Mouse (Mus musculus): ENCODE results near the gene Gm17651. TPM values are rescaled to one million over a fixed set of nuclear protein-coding genes. Genes with fewer than 3 reads are reported as not detected.

The Gm17651 gene
- not detected in 2 replicates for polyA plus RNA-seq (2014; fragmentation: Nextera tagmentation; extraction: Ambion mirVana)

- no peaks in the 10 kb centered on the region for H3K36me3 ChIP-seq (ENCODE audit: control insufficient read depth, insufficient read depth, low read length)
- ATAC-seq (replicated peaks; ENCODE audit: low FRiP score) (no peak), DNase-seq (ENCODE audit: low spot score) (no peak)
- H3K4me3 ChIP-seq (ENCODE audit: low read depth, low read length): no peak within 1 kb of the TSS
- no peaks in the 10 kb centered on the region for H3K4me1 ChIP-seq (replicated peaks; ENCODE audit: control insufficient read depth, insufficient read depth, low read length)
- WGBS: 89% methylated on average over 7 of the region's 7 CpGs
- no peak within 1 kb of the TSS for H3K9ac ChIP-seq (ENCODE audit: low read length)
- H3K27me3 ChIP-seq (ENCODE audit: control insufficient read depth, insufficient read depth, low read length): no peaks in the 10 kb centered on the region
- H3K27ac ChIP-seq (ENCODE audit: low read depth, low read length): no peak within 1 kb of the TSS
- H3K4me2 ChIP-seq (ENCODE audit: low read depth, low read length, severe bottlenecking): no peak within 1 kb of the TSS
- H3K9me3 ChIP-seq (ENCODE audit: control insufficient read depth, low read length): no peaks in the 10 kb centered on the region
Observed at GRCm38 (mm10) chr3:97674644-97675110, at the start of gene Gm17651. Gene Gm17651, minus strand, starts transcription at chr3:97674694.

- 86% methylated on average over 9 of the region's 9 CpGs for WGBS
- no peaks in the 10 kb centered on the region for H3K4me1 ChIP-seq (replicated peaks; ENCODE audit: control insufficient read depth, insufficient read depth, low read length)
Observed at GRCm38 (mm10) chr3:97719116-97719515, 44.6 kb upstream of the Gm17651 start.

GRCm38 (mm10) chr3:97715922-97716321 lies 41.4 kb upstream of the Gm17651 start:
- ATAC-seq (replicated peaks; ENCODE audit: low FRiP score): no peak
- Histone ChIP-seq H3K36me3 (ENCODE audit: control insufficient read depth, insufficient read depth, low read length) (no peaks in the 10 kb centered on the region), H3K4me3 (ENCODE audit: low read depth, low read length) (no peak overlapping the region), H3K9ac (ENCODE audit: low read length) (no peak overlapping the region), H3K9me3 (ENCODE audit: control insufficient read depth, low read length) (no peaks in the 10 kb centered on the region), H3K27ac (ENCODE audit: low read depth, low read length) (no peak overlapping the region), H3K4me2 (ENCODE audit: low read depth, low read length, severe bottlenecking) (no peak overlapping the region), H3K4me1 (replicated peaks; ENCODE audit: control insufficient read depth, insufficient read depth, low read length) (no peaks in the 10 kb centered on the region), H3K27me3 (ENCODE audit: control insufficient read depth, insufficient read depth, low read length) (no peaks in the 10 kb centered on the region)
- 87% methylated on average over 1 of the region's 1 CpGs for WGBS
- DNase-seq (ENCODE audit: low spot score): no peak

More at GRCm38 (mm10) chr3:97719116-97719515, 44.6 kb upstream of the Gm17651 start:
- no peaks in the 10 kb centered on the region for H3K27me3 ChIP-seq (ENCODE audit: control insufficient read depth, insufficient read depth, low read length)
- no peak for DNase-seq (ENCODE audit: low spot score)
- H3K27ac ChIP-seq (ENCODE audit: low read depth, low read length): no peak overlapping the region
- no peak overlapping the region for H3K4me3 ChIP-seq (ENCODE audit: low read depth, low read length)
- no peak overlapping the region for H3K9ac ChIP-seq (ENCODE audit: low read length)
- H3K4me2 ChIP-seq (ENCODE audit: low read depth, low read length, severe bottlenecking): no peak overlapping the region
- no peak for ATAC-seq (replicated peaks; ENCODE audit: low FRiP score)
- H3K9me3 ChIP-seq (ENCODE audit: control insufficient read depth, low read length): no peaks in the 10 kb centered on the region; the same call in 1 of the 2 replicates
- no peaks in the 10 kb centered on the region for H3K36me3 ChIP-seq (ENCODE audit: control insufficient read depth, insufficient read depth, low read length)

GRCm38 (mm10) chr3:97710881-97711280 lies 36.4 kb upstream of the Gm17651 start:
- H3K9ac ChIP-seq (ENCODE audit: low read length): no peak overlapping the region
- no peaks in the 10 kb centered on the region for H3K4me1 ChIP-seq (replicated peaks; ENCODE audit: control insufficient read depth, insufficient read depth, low read length)
- DNase-seq (ENCODE audit: low spot score) (no peak), ATAC-seq (replicated peaks; ENCODE audit: low FRiP score) (no peak)
- no peaks in the 10 kb centered on the region for H3K27me3 ChIP-seq (ENCODE audit: control insufficient read depth, insufficient read depth, low read length)
- H3K27ac ChIP-seq (ENCODE audit: low read depth, low read length): no peak overlapping the region
- H3K9me3 ChIP-seq (ENCODE audit: control insufficient read depth, low read length): no peaks in the 10 kb centered on the region
- no peaks in the 10 kb centered on the region for H3K36me3 ChIP-seq (ENCODE audit: control insufficient read depth, insufficient read depth, low read length)
- 76% methylated on average over 5 of the region's 5 CpGs for WGBS
- H3K4me2 ChIP-seq (ENCODE audit: low read depth, low read length, severe bottlenecking): no peak overlapping the region
- H3K4me3 ChIP-seq (ENCODE audit: low read depth, low read length): no peak overlapping the region

GRCm38 (mm10) chr3:97710134-97710533 lies 35.6 kb upstream of the Gm17651 start:
- Histone ChIP-seq H3K4me3 (ENCODE audit: low read depth, low read length) (no peak overlapping the region), H3K4me2 (ENCODE audit: low read depth, low read length, severe bottlenecking) (no peak overlapping the region), H3K36me3 (ENCODE audit: control insufficient read depth, insufficient read depth, low read length) (no peaks in the 10 kb centered on the region), H3K4me1 (replicated peaks; ENCODE audit: control insufficient read depth, insufficient read depth, low read length) (no peaks in the 10 kb centered on the region), H3K27me3 (ENCODE audit: control insufficient read depth, insufficient read depth, low read length) (no peaks in the 10 kb centered on the region), H3K27ac (ENCODE audit: low read depth, low read length) (no peak overlapping the region), H3K9me3 (ENCODE audit: control insufficient read depth, low read length) (no peaks in the 10 kb centered on the region), H3K9ac (ENCODE audit: low read length) (no peak overlapping the region)
- WGBS: 86% methylated on average over 11 of the region's 11 CpGs
- ATAC-seq (replicated peaks; ENCODE audit: low FRiP score) (no peak), DNase-seq (ENCODE audit: low spot score) (no peak)

GRCm38 (mm10) chr3:97706561-97706960 lies 32.1 kb upstream of the Gm17651 start:
- Histone ChIP-seq H3K4me1 (replicated peaks; ENCODE audit: control insufficient read depth, insufficient read depth, low read length) (no peaks in the 10 kb centered on the region), H3K27ac (ENCODE audit: low read depth, low read length) (no peak overlapping the region), H3K36me3 (ENCODE audit: control insufficient read depth, insufficient read depth, low read length) (no peaks in the 10 kb centered on the region), H3K9me3 (ENCODE audit: control insufficient read depth, low read length) (no peaks in the 10 kb centered on the region), H3K9ac (ENCODE audit: low read length) (no peak overlapping the region), H3K4me2 (ENCODE audit: low read depth, low read length, severe bottlenecking) (no peak overlapping the region), H3K27me3 (ENCODE audit: control insufficient read depth, insufficient read depth, low read length) (no peaks in the 10 kb centered on the region), H3K4me3 (ENCODE audit: low read depth, low read length) (no peak overlapping the region)
- DNase-seq (ENCODE audit: low spot score) (no peak), ATAC-seq (replicated peaks; ENCODE audit: low FRiP score) (no peak)
- WGBS: 87% methylated on average over 4 of the region's 4 CpGs

- WGBS: 80% methylated on average over 3 of the region's 3 CpGs
- no peak overlapping the region for H3K9ac ChIP-seq (ENCODE audit: low read length)
- H3K27ac ChIP-seq (ENCODE audit: low read depth, low read length): no peak overlapping the region
- H3K4me3 ChIP-seq (ENCODE audit: low read depth, low read length): no peak overlapping the region
- no peak overlapping the region for H3K4me2 ChIP-seq (ENCODE audit: low read depth, low read length, severe bottlenecking)
- H3K4me1 ChIP-seq (replicated peaks; ENCODE audit: control insufficient read depth, insufficient read depth, low read length): no peaks in the 10 kb centered on the region
- H3K9me3 ChIP-seq (ENCODE audit: control insufficient read depth, low read length): no peaks in the 10 kb centered on the region
- H3K27me3 ChIP-seq (ENCODE audit: control insufficient read depth, insufficient read depth, low read length): no peaks in the 10 kb centered on the region
- no peaks in the 10 kb centered on the region for H3K36me3 ChIP-seq (ENCODE audit: control insufficient read depth, insufficient read depth, low read length)
- ATAC-seq (replicated peaks; ENCODE audit: low FRiP score) (no peak), DNase-seq (ENCODE audit: low spot score) (no peak)
Observed at GRCm38 (mm10) chr3:97705508-97705907, 31.0 kb upstream of the Gm17651 start.

- no peaks in the 10 kb centered on the region for H3K27me3 ChIP-seq (ENCODE audit: control insufficient read depth, insufficient read depth, low read length)
- no peaks in the 10 kb centered on the region for H3K4me1 ChIP-seq (replicated peaks; ENCODE audit: control insufficient read depth, insufficient read depth, low read length)
- no peaks in the 10 kb centered on the region for H3K36me3 ChIP-seq (ENCODE audit: control insufficient read depth, insufficient read depth, low read length)
- ATAC-seq (replicated peaks; ENCODE audit: low FRiP score) (no peak), DNase-seq (ENCODE audit: low spot score) (no peak)
- H3K9ac ChIP-seq (ENCODE audit: low read length): no peak overlapping the region
- no peak overlapping the region for H3K4me3 ChIP-seq (ENCODE audit: low read depth, low read length)
- H3K27ac ChIP-seq (ENCODE audit: low read depth, low read length): no peak overlapping the region
- H3K4me2 ChIP-seq (ENCODE audit: low read depth, low read length, severe bottlenecking): no peak overlapping the region
- H3K9me3 ChIP-seq (ENCODE audit: control insufficient read depth, low read length): no peaks in the 10 kb centered on the region
- WGBS: 91% methylated on average over 11 of the region's 11 CpGs
Observed at GRCm38 (mm10) chr3:97702448-97703080, 28.1 kb upstream of the Gm17651 start.

- Histone ChIP-seq H3K27ac (ENCODE audit: low read depth, low read length) (no peak overlapping the region), H3K9me3 (ENCODE audit: control insufficient read depth, low read length) (no peaks in the 10 kb centered on the region), H3K4me1 (replicated peaks; ENCODE audit: control insufficient read depth, insufficient read depth, low read length) (no peaks in the 10 kb centered on the region), H3K4me3 (ENCODE audit: low read depth, low read length) (no peak overlapping the region), H3K4me2 (ENCODE audit: low read depth, low read length, severe bottlenecking) (no peak overlapping the region), H3K36me3 (ENCODE audit: control insufficient read depth, insufficient read depth, low read length) (no peaks in the 10 kb centered on the region), H3K27me3 (ENCODE audit: control insufficient read depth, insufficient read depth, low read length) (no peaks in the 10 kb centered on the region), H3K9ac (ENCODE audit: low read length) (no peak overlapping the region)
- WGBS: 72% methylated on average over 3 of the region's 3 CpGs
- DNase-seq (ENCODE audit: low spot score) (no peak), ATAC-seq (replicated peaks; ENCODE audit: low FRiP score) (no peak)
Observed at GRCm38 (mm10) chr3:97701198-97701597, 26.7 kb upstream of the Gm17651 start.

All from forebrain, embryonic 11.5 days (tissue).